ENCODE assay signal across 11 mouse cellular contexts in genomic region chr7:140834968-140835757, GRCm38 (mm10). TPM values are rescaled to one million over a fixed set of nuclear protein-coding genes. Genes with fewer than 3 reads are reported as not detected.
DNase-seq lines count a peak whose midpoint lies in the region; ATAC-seq and TF ChIP-seq lines count a peak whose summit lies in the region.
"Had no signal": no experiment of that assay in that cellular context is flagged by ENCODE, and none has a peak within 500 bp of the region (broad histone marks: within the 10 kb centered on the region; RNA-seq: fewer than 3 reads in every experiment).

Gene Urah (plus strand): TSS chr7:140835018.

- peak; percentile 68 for DNase-seq in kidney, adult 9 months
- no peak for DNase-seq in kidney, postnatal 10 days
- DNase-seq in urinary bladder, adult 2 months (ENCODE audit: low spot score), result peak; percentile 46
- DNase-seq in right cerebral cortex, postnatal 4 days, result no peak
- no peak for DNase-seq in cerebellum, adult 2 months
- DNase-seq in gastrocnemius, postnatal 25 days, result no peak

- TF ChIP-seq CTCF in cerebellum, adult 2 months (IDR thresholded peaks at IDR 0.05; ENCODE audit: borderline replicate concordance, insufficient read depth, low read depth, low read length), result no peak

- H3K4me3 ChIP-seq in erythroblast, embryonic 14.5 days (replicated peaks), result peak within 1 kb of the TSS; percentile 21
- peak within 1 kb of the TSS; percentile 15 for H3K4me3 ChIP-seq in liver, embryonic 16.5 days (ENCODE audit: low read depth, low read length)
- no peak within 1 kb of the TSS for H3K4me3 ChIP-seq in cerebellum, adult 2 months (replicated peaks; ENCODE audit: insufficient read depth, low read depth, low read length)
- H3K4me3 ChIP-seq: heart, embryonic 15.5 days had no signal

- H3K9ac ChIP-seq in liver, embryonic 16.5 days (ENCODE audit: low read depth, low read length), result peak within 1 kb of the TSS; percentile 19; the same call in 1 of the 2 replicates
- H3K9ac ChIP-seq: heart, embryonic 15.5 days had no signal

- 43% methylated on average over 20 of the region's 20 CpGs for whole genome bisulfite sequencing in liver, embryonic 16.5 days (ENCODE audit: insufficient replicate concordance)
- WGBS in cerebellum, adult 2 months, result 57% methylated on average over 20 of the region's 20 CpGs

- peak within 1 kb of the TSS; percentile 2; the same call in 1 of the 2 replicates for H3K27ac ChIP-seq in liver, embryonic 16.5 days (ENCODE audit: low read length)
- H3K27ac ChIP-seq in cerebellum, adult 2 months (ENCODE audit: insufficient read depth, low read length), result no peak within 1 kb of the TSS
- H3K27ac ChIP-seq: heart, embryonic 15.5 days had no signal

- no peak for TF ChIP-seq POLR2A in cerebellum, adult 2 months (IDR thresholded peaks at IDR 0.05; ENCODE audit: borderline replicate concordance, insufficient read depth, low read length)

- H3K4me1 ChIP-seq in erythroblast, embryonic 14.5 days (ENCODE audit: control insufficient read depth), result peaks cover 10% of the 10 kb centered on the region
- H3K4me1 ChIP-seq in liver, embryonic 16.5 days (ENCODE audit: control insufficient read depth, low read depth, low read length), result no peaks in the 10 kb centered on the region; the same call in 1 of the 2 replicates
- no peaks in the 10 kb centered on the region for H3K4me1 ChIP-seq in cerebellum, adult 2 months (ENCODE audit: control insufficient read depth, insufficient read depth, low read length)
- H3K4me1 ChIP-seq: heart, embryonic 15.5 days had no signal

- H3K9me3 ChIP-seq in erythroblast, embryonic 14.5 days (ENCODE audit: control insufficient read depth, low read length), result no peaks in the 10 kb centered on the region
- H3K9me3 ChIP-seq in liver, embryonic 16.5 days (replicated peaks; ENCODE audit: control insufficient read depth, low read length), result no peaks in the 10 kb centered on the region
- H3K9me3 ChIP-seq: heart, embryonic 15.5 days had no signal

- peak within 1 kb of the TSS; percentile 23; the same call in 1 of the 2 replicates for H3K4me2 ChIP-seq in liver, embryonic 16.5 days (ENCODE audit: low read depth, low read length)
- H3K4me2 ChIP-seq: heart, embryonic 15.5 days had no signal

- H3K27me3 ChIP-seq in erythroblast, embryonic 14.5 days (ENCODE audit: control insufficient read depth), result peaks cover 8% of the 10 kb centered on the region
- no peaks in the 10 kb centered on the region for H3K27me3 ChIP-seq in liver, embryonic 16.5 days (ENCODE audit: control insufficient read depth, insufficient read depth, low read depth, low read length)
- H3K27me3 ChIP-seq in cerebellum, adult 2 months (ENCODE audit: control insufficient read depth, insufficient read depth, low read length), result no peaks in the 10 kb centered on the region

- ATAC-seq in liver, embryonic 16.5 days (ENCODE audit: low read depth), result peak; percentile 62

- H3K36me3 ChIP-seq in erythroblast, embryonic 14.5 days (ENCODE audit: control insufficient read depth), result no peaks in the 10 kb centered on the region
- no peaks in the 10 kb centered on the region for H3K36me3 ChIP-seq in liver, embryonic 16.5 days (ENCODE audit: control insufficient read depth, insufficient read depth)
- H3K36me3 ChIP-seq: heart, embryonic 15.5 days had no signal

RNA-seq across cellular contexts. Expression of gene Urah, which starts in this region (rescaled TPM):
- polyA plus RNA-seq in erythroblast, embryonic 14.5 days (2012), result 0.06 TPM in 1 of 2 replicates, not detected in the other
- polyA plus RNA-seq in liver, embryonic 16.5 days (2015; fragmentation: Nextera tagmentation; extraction: Ambion mirVana), result 30.3 and 32.9 TPM in 2 replicates
- polyA plus RNA-seq in urinary bladder, adult 2 months (2012; rRNA removed), result 43.7 and 48.7 TPM in 2 replicates
- polyA plus RNA-seq in cerebellum, adult 2 months (2012; rRNA removed), result 0.38 and 0.62 TPM in 2 replicates
- total RNA-seq in gastrocnemius, postnatal 25 days (2021), result not detected
- total RNA-seq: megakaryocyte-erythroid progenitor cell, adult 5-6 weeks; MEL had no signal

Comparison
In these comparisons a context has a peak if more than half of its experiments do, and no peak if none do; other contexts are left out.
1. RNA of gene Urah (polyA plus RNA-seq): 43.7 to 48.7 TPM in urinary bladder, adult 2 months and 30.3 to 32.9 TPM in liver, embryonic 16.5 days; 0.38 to 0.62 TPM in cerebellum, adult 2 months and 0.06 TPM in erythroblast, embryonic 14.5 days; every median in the first group is over 10 times any median in the second.
2. DNase-seq: peak in kidney, adult 9 months (single experiment) and urinary bladder, adult 2 months (single experiment); none in kidney, postnatal 10 days (single experiment), right cerebral cortex, postnatal 4 days (single experiment), cerebellum, adult 2 months (0 of 2) and gastrocnemius, postnatal 25 days (single experiment).